Mouse (Mus musculus): ENCODE results near the gene Ppp2r1a. TPM values are rescaled to one million over a fixed set of nuclear protein-coding genes. Genes with fewer than 3 reads are reported as not detected.

Ppp2r1a gene
- polyA plus RNA-seq (2015; fragmentation: Nextera tagmentation; extraction: Ambion mirVana), result 657 and 690 TPM in 2 replicates

DNA sequence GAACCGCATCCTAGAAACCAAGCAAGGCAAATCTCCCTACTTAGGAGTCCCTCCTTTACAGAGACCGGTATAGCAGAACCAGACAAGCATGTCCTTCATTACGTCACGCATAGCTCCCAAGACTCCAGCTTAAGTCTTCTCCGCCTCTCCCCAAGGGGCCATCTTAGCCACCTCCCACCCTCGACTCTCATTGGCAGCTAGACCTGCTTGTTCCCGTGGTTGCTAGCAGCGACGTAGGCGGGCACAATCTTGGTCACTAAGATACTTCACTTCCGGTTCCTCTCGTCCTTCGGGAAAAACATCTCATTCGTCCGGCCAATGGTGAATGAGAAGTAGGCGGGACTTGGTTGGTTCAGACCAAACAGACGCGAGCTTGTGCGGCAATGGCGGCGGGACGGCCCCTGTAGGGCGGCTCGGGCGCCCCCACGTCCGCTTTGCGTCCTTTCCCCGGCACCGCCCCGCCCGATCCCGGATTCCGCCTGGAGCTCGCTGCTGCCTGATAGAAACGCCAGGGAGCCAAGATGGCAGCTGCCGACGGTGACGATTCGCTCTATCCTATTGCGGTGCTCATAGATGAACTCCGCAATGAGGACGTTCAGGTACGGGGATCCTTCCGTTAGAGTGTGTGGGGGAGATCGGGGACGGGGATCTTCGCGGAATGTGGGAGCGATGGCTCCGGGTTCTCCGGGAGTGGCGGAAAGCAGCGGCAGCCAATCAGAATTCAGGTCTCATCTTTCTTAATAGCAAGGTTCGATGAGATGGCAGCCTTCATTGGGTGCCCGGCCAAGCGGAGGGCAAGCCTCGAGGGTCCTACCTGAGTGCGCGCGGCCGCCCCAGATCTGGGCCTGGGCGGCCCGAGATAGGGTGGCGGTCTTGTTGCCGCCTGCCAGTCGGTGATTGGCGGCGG is at the start of gene Ppp2r1a:
Ppp2r1a (plus strand) TSS at position 327 of the 907 bp plus-strand sequence.
- peak within 1 kb of the TSS; percentile 89 for H3K9ac ChIP-seq
- peak within 1 kb of the TSS; percentile 66 for H3K4me2 ChIP-seq
- no peaks in the 10 kb centered on the region for H3K36me3 ChIP-seq
- H3K27me3 ChIP-seq, result no peaks in the 10 kb centered on the region
- no peaks in the 10 kb centered on the region for H3K9me3 ChIP-seq
- H3K4me1 ChIP-seq (replicated peaks), result peaks cover 48% of the 10 kb centered on the region
- peak; percentile 98 for ATAC-seq (ENCODE audit: low FRiP score)
- peak within 1 kb of the TSS; percentile 80 for H3K4me3 ChIP-seq
- H3K27ac ChIP-seq, result peak within 1 kb of the TSS; percentile 98
- WGBS, result 1% methylated on average over 69 of the region's 69 CpGs

DNA sequence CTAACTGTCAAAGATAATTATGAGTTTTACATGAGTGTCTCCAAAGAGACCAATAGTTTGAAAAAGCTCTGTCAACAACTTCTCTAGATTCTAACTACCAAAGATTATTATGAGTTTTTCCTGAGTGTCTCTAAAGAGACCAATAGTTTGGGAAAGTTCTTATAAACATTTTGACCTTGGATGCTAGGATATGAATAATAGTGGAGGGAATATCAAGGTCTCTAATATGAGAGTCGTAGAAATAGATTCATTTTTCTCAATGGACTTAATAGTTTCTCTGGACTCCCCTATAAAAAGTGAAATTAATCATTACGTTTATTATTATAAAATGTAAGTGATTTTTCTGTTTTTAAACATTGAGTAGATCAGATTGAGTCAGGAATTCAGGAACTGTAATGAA is 40.1 kb upstream of the Ppp2r1a start, which contains the start of gene Vmn1r231:
Vmn1r231 (minus strand) TSS at position 101 of the 400 bp plus-strand sequence.
- no peaks in the 10 kb centered on the region for H3K4me1 ChIP-seq (replicated peaks)
- H3K9ac ChIP-seq, result no peak within 1 kb of the TSS
- WGBS, result 69% methylated on average over 2 of the region's 2 CpGs
- H3K4me2 ChIP-seq, result no peak within 1 kb of the TSS
- no peak within 1 kb of the TSS for H3K27ac ChIP-seq
- H3K27me3 ChIP-seq, result no peaks in the 10 kb centered on the region
- H3K4me3 ChIP-seq, result no peak within 1 kb of the TSS
- H3K36me3 ChIP-seq, result no peaks in the 10 kb centered on the region
- ATAC-seq (ENCODE audit: low FRiP score), result no peak
- H3K9me3 ChIP-seq, result 0 out of 2 replicates have a peak, but pooled peaks cover 3% of the 10 kb centered on the region

DNA sequence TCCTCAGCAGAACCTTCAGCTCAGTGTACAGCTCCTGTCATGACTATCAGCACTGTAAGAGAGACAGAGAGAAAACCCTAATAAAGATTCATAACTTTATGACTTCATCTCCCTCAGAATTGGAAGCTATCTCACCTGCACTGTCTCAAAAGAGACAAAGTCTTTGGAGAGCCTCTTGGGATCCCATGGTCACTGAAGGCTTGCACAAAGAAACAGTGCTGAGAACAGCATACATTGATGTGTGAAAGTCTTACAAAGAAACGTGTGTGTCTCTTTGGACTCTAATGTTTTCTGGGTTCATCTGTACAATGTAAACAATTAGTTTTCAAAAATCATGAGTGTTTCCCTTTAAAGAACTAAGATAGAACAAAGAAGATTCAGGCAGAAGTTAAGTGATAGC is 25.5 kb upstream of the Ppp2r1a start, which contains the start of gene Vmn1r232:
Vmn1r232 (minus strand) TSS at position 101 of the 400 bp plus-strand sequence.
- Histone ChIP-seq H3K4me3 (no peak within 1 kb of the TSS), H3K4me1 (replicated peaks) (no peaks in the 10 kb centered on the region), H3K4me2 (no peak within 1 kb of the TSS), H3K9me3 (no peaks in the 10 kb centered on the region; the same call in 1 of the 2 replicates), H3K36me3 (no peaks in the 10 kb centered on the region), H3K27me3 (no peaks in the 10 kb centered on the region), H3K27ac (no peak within 1 kb of the TSS), H3K9ac (no peak within 1 kb of the TSS)
- WGBS, result 71% methylated on average over 1 of the region's 1 CpGs
- ATAC-seq (ENCODE audit: low FRiP score), result no peak

DNA sequence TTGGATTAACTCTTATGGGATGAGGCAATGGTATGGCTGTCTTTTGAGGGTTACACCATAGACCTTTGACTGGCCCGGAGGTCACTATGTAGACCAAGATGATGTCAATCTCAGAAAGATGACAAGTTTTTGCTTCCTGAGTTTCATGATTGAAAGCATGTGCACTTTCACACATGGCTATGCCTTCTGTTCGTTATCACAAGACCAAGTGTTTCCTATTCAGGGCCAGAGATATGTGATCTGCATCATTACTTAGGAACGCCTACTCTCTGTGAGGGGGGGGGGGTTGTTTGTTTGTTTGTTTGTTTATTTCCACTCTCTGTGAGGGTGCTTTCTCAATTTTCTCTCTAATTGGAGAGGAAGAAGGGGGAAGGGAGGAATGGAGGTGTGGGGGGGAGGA is 885 bp upstream of the Ppp2r1a start:
- peak; percentile 2 for ATAC-seq (ENCODE audit: low FRiP score)
- H3K27ac ChIP-seq, result peak overlapping the region; percentile 98
- peaks cover 38% of the 10 kb centered on the region for H3K4me1 ChIP-seq (replicated peaks)
- peak overlapping the region; percentile 80 for H3K4me3 ChIP-seq
- H3K36me3 ChIP-seq, result no peaks in the 10 kb centered on the region
- WGBS, result 44% methylated on average over 3 of the region's 3 CpGs
- H3K9me3 ChIP-seq, result no peaks in the 10 kb centered on the region
- peak overlapping the region; percentile 62 for H3K4me2 ChIP-seq
- peak overlapping the region; percentile 69 for H3K9ac ChIP-seq
- no peaks in the 10 kb centered on the region for H3K27me3 ChIP-seq

DNA sequence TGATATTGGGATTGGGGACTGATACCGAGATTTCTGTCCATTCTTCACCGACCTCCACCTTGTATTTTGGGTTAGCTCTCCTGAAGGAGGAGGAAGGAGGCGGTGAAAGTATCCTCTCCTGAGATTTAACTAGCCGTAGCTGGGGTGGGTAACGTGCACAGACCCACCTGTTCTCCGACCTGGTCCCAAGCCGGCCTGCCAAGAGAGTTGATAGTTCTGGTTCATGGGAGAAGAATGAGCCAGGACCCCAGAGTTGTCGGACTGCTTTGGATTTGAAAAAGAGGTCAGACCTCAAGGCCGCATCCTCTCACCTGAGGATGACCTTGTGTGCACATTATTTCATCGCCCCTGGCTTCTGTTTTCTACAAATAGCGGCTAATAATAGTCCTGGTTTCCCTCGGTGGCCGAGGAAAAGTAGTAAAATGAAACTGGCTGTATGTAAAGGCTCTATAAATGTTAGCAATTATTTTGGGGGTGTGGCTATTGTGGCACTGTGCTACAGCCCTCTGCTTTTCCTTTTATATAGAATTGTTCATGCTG is 985 bp downstream of the Ppp2r1a start:
- no peaks in the 10 kb centered on the region for H3K9me3 ChIP-seq
- peaks cover under 1% of the 10 kb centered on the region; the same call in 1 of the 2 replicates for H3K36me3 ChIP-seq
- no peak for ATAC-seq (ENCODE audit: low FRiP score)
- peak overlapping the region; percentile 80 for H3K4me3 ChIP-seq
- H3K27ac ChIP-seq, result peak overlapping the region; percentile 98
- no peaks in the 10 kb centered on the region for H3K27me3 ChIP-seq
- H3K4me1 ChIP-seq (replicated peaks), result peaks cover 49% of the 10 kb centered on the region
- under 1% methylated on average over 13 of the region's 13 CpGs for WGBS
- H3K9ac ChIP-seq, result peak overlapping the region; percentile 89
- peak overlapping the region; percentile 66 for H3K4me2 ChIP-seq

DNA sequence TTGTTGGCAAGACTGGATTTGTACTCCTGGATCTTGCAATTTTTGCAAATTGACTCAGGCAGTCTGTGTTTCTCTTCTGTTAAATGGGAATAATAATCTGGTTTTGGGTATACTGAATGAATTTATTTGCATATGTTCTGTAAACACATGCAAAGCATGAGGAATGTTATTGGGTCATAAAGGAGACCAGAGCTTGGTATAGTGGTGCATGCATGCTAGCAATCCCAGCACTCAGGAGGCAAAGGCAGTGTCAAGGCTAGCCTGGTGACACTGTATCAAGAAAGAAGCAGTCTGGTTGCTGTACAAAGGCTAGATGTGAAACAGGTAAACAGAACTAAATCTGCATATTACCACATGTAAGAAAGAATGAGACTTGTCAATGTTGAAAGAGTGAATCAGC is 1.5 kb downstream of the Ppp2r1a start:
- Histone ChIP-seq H3K9me3 (no peaks in the 10 kb centered on the region), H3K9ac (peak overlapping the region; percentile 89), H3K4me3 (peak overlapping the region; percentile 80), H3K4me1 (replicated peaks) (peaks cover 49% of the 10 kb centered on the region), H3K27me3 (no peaks in the 10 kb centered on the region), H3K27ac (no peak overlapping the region), H3K4me2 (peak overlapping the region; percentile 66), H3K36me3 (peaks cover 6% of the 10 kb centered on the region)
- ATAC-seq (ENCODE audit: low FRiP score), result no peak

DNA sequence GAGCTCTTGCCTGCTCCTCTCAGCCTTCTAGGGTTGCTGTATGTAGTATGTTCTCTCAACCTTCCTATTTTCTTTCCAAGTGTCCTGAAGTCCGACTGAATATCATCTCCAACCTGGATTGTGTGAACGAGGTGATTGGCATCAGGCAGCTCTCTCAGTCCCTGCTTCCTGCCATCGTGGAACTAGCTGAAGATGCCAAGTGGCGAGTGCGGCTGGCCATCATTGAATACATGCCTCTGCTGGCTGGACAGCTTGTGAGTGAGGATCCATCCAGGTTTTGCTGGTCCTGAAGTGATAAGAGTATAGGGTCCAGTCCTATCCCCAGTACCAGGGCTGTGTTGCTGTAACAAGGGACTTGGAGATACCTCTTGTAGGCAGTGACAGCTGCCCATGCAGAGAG is 15.3 kb downstream of the Ppp2r1a start:
- Histone ChIP-seq H3K9ac (no peak overlapping the region), H3K27me3 (no peaks in the 10 kb centered on the region), H3K27ac (no peak overlapping the region), H3K36me3 (peaks cover 99% of the 10 kb centered on the region), H3K4me1 (replicated peaks) (no peaks in the 10 kb centered on the region), H3K4me3 (no peak overlapping the region), H3K9me3 (no peaks in the 10 kb centered on the region), H3K4me2 (no peak overlapping the region)
- ATAC-seq (ENCODE audit: low FRiP score), result no peak
- 94% methylated on average over 5 of the region's 5 CpGs for WGBS

DNA sequence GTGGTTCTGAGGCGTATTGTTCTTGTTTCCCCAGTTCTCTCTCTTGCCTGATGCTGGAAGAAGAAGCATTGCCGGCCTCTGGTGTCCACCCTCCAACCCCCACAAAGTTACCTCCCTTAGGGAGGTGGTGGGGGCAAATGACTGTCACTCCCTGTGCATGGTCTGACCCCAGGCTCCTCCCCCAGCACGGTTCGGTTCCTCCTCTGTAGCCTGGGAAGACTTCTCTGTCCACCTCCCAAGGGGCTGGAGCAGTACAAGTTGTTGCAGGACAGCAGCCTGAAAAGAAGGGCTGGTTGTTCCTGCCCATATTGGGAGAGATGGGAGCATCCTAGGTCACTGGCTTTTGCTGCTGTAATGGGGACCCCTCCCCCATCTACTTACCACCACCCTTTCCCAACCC is 20.3 kb downstream of the Ppp2r1a start:
- peaks cover 94% of the 10 kb centered on the region for H3K36me3 ChIP-seq
- no peaks in the 10 kb centered on the region for H3K9me3 ChIP-seq
- no peak for ATAC-seq (ENCODE audit: low FRiP score)
- no peak overlapping the region for H3K4me2 ChIP-seq
- no peaks in the 10 kb centered on the region for H3K4me1 ChIP-seq (replicated peaks)
- no peak overlapping the region for H3K4me3 ChIP-seq
- no peaks in the 10 kb centered on the region for H3K27me3 ChIP-seq
- H3K9ac ChIP-seq, result no peak overlapping the region
- H3K27ac ChIP-seq, result no peak overlapping the region
- 93% methylated on average over 4 of the region's 4 CpGs for WGBS

DNA sequence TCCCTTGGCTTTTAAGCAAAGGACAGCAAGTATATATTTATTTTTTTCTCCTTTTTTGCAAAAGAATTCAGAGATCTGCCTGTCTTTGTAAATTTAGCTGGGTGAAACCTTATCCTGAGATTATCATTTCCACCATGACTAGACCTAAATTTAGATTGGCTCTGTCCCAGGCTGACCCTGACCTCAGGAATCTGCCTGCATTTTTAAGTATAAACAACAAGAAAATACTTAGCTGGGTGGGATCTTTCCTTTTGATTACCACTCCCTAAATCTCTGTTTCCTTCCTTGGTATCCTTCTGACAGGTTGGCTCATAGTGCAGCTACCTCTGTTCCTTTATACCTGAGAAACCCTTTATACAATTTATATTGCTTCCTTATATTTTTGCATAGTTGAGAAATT is 21.6 kb downstream of the Ppp2r1a start:
- Histone ChIP-seq H3K4me1 (replicated peaks) (no peaks in the 10 kb centered on the region), H3K27ac (no peak overlapping the region), H3K4me3 (no peak overlapping the region), H3K4me2 (no peak overlapping the region), H3K9ac (no peak overlapping the region), H3K9me3 (no peaks in the 10 kb centered on the region), H3K36me3 (peaks cover 81% of the 10 kb centered on the region), H3K27me3 (no peaks in the 10 kb centered on the region)
- ATAC-seq (ENCODE audit: low FRiP score), result no peak

DNA sequence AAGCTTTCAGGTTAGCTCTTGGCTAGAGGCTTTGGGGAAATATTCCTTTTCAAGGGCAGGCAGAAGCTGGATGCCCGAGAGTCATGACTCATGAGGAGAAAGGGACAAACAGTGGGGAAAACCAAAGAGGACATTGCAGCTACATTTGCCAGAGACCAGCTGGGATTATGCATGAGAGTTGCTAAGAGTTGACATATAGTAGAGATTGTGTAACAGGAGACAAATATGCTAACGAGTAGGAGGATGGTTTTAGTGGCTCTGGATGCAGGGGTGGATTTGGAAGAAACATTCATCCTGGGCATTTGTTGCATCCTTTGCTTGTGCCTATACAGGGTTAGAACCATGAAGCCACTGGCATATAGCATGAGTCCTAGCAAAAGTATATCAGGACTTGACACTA is 48.6 kb downstream of the Ppp2r1a start:
- Histone ChIP-seq H3K4me2 (no peak overlapping the region), H3K27ac (no peak overlapping the region), H3K9ac (no peak overlapping the region), H3K27me3 (no peaks in the 10 kb centered on the region), H3K9me3 (no peaks in the 10 kb centered on the region), H3K4me3 (no peak overlapping the region), H3K4me1 (replicated peaks) (no peaks in the 10 kb centered on the region), H3K36me3 (no peaks in the 10 kb centered on the region)
- WGBS, result 77% methylated on average over 2 of the region's 2 CpGs
- ATAC-seq (ENCODE audit: low FRiP score), result no peak

DNA sequence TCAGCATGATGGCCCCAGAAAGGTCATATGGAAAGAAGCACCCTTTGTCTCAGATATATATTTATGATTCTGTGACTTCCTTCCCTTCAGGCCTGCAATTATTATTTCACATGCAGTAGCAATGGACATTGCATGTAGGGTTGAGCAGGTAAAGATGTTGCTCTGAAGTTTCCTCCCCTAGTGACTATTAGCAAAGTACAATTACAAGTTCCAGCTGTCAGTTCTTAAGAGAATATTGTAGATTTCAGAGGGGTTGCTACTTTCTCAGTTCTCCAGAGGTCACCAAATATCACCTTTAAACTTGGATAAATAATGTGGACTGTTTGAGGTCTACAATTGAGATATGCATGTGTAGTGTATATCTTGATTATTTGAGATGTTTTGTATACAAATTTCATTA is 51.3 kb downstream of the Ppp2r1a start, which contains the start of gene Vmn1r233:
Vmn1r233 (minus strand) TSS at position 101 of the 400 bp plus-strand sequence.
- ATAC-seq (ENCODE audit: low FRiP score), result no peak
- H3K9ac ChIP-seq, result no peak within 1 kb of the TSS
- H3K4me2 ChIP-seq, result no peak within 1 kb of the TSS

DNA sequence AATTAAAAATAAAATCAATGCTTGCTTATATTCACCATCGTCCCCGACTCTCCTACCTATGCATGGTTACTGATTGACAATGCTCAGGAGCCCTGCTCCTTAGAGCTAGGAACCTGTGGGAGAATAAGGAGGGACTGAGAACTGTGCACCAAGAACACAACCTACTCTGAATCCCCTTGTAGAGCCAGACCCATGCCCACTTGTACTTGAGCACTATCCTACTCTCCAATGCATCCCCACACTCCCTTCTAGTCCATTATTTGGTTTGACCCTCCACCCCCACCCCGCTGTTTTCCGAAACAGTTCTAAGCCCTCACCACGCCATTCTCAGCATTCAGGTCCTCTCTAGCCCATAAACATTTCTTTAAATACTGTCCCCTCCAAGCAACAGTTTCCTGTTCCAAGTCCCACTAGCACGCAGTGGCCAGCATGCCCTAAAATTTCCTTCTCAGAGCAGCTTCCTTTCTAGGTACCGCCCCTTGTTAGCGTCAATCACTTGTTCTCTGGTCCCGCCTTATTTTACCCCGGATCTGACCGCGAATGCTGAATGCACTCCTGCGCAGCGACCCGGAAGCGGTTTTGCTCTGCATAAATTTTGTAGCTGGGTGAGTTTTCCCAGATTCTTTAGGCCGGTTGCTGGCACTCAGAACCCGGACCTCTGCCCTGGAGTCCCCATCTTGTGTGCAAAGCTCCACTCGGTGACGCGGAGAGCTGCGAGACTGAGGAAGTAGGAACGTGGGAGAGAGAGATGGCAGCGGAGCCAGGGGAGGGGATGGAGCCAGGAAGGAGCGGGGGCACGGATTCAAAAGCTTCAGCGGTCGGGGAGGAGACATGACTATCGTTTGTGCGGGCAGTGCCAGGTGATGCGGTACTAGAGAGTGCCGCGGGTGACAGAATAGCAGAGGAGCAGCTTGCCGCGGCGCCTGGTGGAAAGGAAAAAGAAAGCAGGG is 63.5 kb downstream of the Ppp2r1a start, which contains the start of gene Zfp160:
Zfp160 (plus strand) TSS at position 522 of the 950 bp plus-strand sequence.
- peak within 1 kb of the TSS; percentile 90 for H3K4me2 ChIP-seq
- peaks cover 20% of the 10 kb centered on the region for H3K36me3 ChIP-seq
- ATAC-seq (ENCODE audit: low FRiP score), result peak; percentile 95
- H3K9ac ChIP-seq, result peak within 1 kb of the TSS; percentile 88
- H3K4me3 ChIP-seq, result peak within 1 kb of the TSS; percentile 79
- H3K9me3 ChIP-seq, result no peaks in the 10 kb centered on the region
- H3K27me3 ChIP-seq, result 0 out of 2 replicates have a peak, but pooled peaks cover 5% of the 10 kb centered on the region
- 6% methylated on average over 36 of the region's 36 CpGs for WGBS
- H3K4me1 ChIP-seq (replicated peaks), result peaks cover 19% of the 10 kb centered on the region
- H3K27ac ChIP-seq, result peak within 1 kb of the TSS; percentile 91

More for the DNA sequence above, 51.3 kb downstream of the Ppp2r1a start, which contains the start of gene Vmn1r233:
- Histone ChIP-seq H3K27ac (no peak within 1 kb of the TSS), H3K4me1 (replicated peaks) (no peaks in the 10 kb centered on the region), H3K27me3 (no peaks in the 10 kb centered on the region), H3K9me3 (no peaks in the 10 kb centered on the region), H3K36me3 (no peaks in the 10 kb centered on the region), H3K4me3 (no peak within 1 kb of the TSS)
